Mouse (Mus musculus) hematopoietic stem cell, adult 5-6 weeks (primary cell): ENCODE measurements around the gene Gm6583. TPM values are rescaled to one million over a fixed set of nuclear protein-coding genes. Genes with fewer than 3 reads are reported as not detected.
"Not testable (repeated sequence)": the region's sequence is repeated elsewhere in the genome, so short reads cannot be mapped to it uniquely, and the experiment has no call there.

ENCODE experiments used
- ATAC-seq, 2 experiments: fragments of 125-278 bp in 1 of 2; replicated peaks in 1 of 2; 2 replicates each; pipeline ENCODE4 v1.8.0; 2016 to 2017; ENCODE audit warnings: inconsistent platforms in 2 of 2, mild to moderate bottlenecking in 2 of 2, moderate number of reproducible peaks in 2 of 2, low read depth in 1 of 2, moderate TSS enrichment in 1 of 2; ENCODE audit not compliant: low FRiP score in 2 of 2, poor library complexity in 2 of 2, severe bottlenecking in 2 of 2, insufficient read depth in 1 of 2, low TSS enrichment in 1 of 2
- total RNA-seq: library from RNA; stranded (forward); fragments of 172-1452, 232-1000 nt; gene quantifications from 2 replicates; pipeline ENCODE4 v1.2.3, GENCODE M21; 2017

The Gm6583 gene
- total RNA-seq, 1 experiment from 2014 or later = not detected

GRCm38 (mm10) chr5:112342463-112343204 is 13.2 kb downstream of the Gm6583 start, which contains the start of the genes Srrd and Hps4:
Gene Srrd (minus strand): TSS chr5:112343040.
Gene Hps4 (plus strand): TSS chr5:112343083.
- peak; percentile 44 to 79 for ATAC-seq

- no peak for ATAC-seq
These were observed 16.6 kb downstream of the Gm6583 start for GRCm38 (mm10) chr5:112339215-112339614.

GRCm38 (mm10) chr5:112337004-112337403 is 18.8 kb downstream of the Gm6583 start:
- ATAC-seq = no peak

DNA sequence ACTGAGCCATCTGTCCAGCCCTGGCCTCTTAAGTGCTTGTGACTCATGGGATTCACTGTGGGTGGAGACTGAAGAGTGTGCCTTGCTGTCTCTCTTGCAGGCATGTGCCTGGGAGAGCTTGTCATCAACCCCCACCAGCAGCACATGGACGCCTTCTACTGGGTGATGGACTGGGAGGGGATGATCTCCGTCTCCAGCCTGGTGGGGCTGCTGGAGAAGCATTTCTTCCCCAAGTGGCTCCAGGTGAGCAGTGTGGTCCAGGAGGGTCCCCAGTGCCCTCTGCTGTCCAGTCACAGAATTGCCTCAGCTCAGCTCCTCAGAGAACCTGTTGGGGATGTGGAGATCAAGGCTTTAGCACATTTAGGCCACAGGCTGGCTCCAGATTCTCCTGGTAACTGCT is 20.4 kb downstream of the Gm6583 start:
- ATAC-seq = peak; percentile 65 to 67; a peak in 3 of 4 replicates

- ATAC-seq = no peak
These were observed 25.8 kb downstream of the Gm6583 start for GRCm38 (mm10) chr5:112329805-112330564.

- no peak for ATAC-seq
These were observed 28.0 kb downstream of the Gm6583 start for GRCm38 (mm10) chr5:112327854-112328253.

GRCm38 (mm10) chr5:112326446-112327009 is 29.3 kb downstream of the Gm6583 start:
- ATAC-seq = no peak; a peak in 1 of 4 replicates

GRCm38 (mm10) chr5:112325546-112326445 is 30.0 kb downstream of the Gm6583 start, which contains the start of gene Tfip11:
Gene Tfip11 (plus strand): TSS chr5:112326358.
- ATAC-seq = peak; percentile 79 to 81

GRCm38 (mm10) chr5:112324637-112325545 is 30.9 kb downstream of the Gm6583 start:
- peak; percentile 71 to 74 for ATAC-seq

- no peak for ATAC-seq
These were observed 32.6 kb downstream of the Gm6583 start for GRCm38 (mm10) chr5:112323246-112323645.

DNA sequence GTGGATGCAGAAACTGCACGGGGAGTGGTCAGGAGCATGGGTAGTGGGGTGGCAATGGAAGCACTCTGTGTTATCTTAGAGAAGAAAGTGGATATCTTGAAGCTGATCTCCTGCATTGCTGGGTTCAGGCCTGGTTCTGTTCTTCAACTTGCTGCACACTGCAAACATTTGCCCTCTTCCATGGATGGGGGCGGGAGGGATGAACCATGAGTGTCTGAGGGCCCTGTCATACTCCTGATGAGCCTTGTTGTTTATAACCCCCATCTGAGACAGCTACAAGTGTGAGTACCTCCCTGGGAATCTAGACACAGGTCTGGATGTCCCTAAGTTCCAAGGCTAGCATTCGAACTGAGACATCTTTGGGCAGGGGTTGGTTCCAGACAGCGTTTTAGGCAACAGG is 34.5 kb downstream of the Gm6583 start:
- ATAC-seq = no peak

DNA sequence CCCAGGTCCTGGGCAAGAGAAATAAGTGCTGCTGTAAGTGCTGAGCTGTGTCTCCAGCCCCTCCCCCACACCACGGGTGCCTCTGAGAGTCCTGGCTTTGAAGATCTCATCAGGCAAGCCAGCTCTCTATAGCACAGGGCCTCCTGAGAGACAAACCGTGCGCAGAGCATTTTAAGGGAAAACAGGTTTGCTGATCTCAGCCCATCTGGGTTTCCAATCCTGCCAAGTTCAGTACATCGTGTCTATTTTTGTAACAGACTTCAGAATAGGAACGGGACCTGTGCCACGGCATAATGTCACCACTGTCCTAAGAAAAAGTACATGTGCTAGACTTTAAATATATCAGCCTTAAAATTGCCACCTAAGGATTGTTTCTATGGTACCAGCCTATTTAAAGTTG is 34.9 kb downstream of the Gm6583 start:
- ATAC-seq = no peak

DNA sequence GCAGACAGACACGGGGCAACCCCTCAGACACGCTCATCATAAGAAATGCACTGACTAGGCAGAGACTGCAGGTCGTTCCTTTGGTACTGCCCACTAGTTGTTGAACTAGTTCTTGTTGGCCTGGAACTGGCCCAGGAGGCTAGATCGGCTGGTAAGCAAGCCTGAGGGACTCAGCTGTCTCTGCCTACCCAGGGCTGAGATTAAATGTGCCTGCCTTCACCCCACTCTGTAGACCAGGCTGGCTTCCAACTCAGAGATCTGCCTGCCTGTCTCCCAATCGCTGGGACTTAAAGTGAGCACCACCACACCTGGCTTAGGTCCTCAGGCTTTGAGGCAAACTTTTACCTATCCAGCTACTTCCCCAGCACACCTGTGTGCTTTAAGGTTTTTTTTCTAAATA is 35.5 kb downstream of the Gm6583 start:
- ATAC-seq = no peak

- not testable (repeated sequence) for ATAC-seq
These were observed 36.5 kb downstream of the Gm6583 start for GRCm38 (mm10) chr5:112319343-112319742.

DNA sequence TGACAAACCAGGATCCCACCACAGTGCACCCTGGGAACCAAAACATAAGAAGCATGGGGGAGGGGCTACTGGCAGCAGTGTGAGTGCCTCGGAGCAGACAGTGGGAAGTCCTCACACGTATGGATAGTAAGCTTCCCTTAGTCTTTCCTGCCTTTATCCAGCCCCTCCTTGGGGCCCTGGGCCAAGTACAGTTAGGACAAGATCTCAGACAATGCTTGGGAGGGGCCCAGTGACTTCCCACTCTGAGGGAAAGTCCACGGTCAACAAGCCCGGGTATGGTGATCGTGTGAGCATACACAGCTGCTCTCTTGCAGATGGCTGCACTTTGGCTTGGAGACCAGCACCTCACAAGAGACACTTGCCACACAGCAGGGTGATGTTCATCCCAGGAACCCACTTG is 38.5 kb downstream of the Gm6583 start:
- 0 out of 4 replicates have a peak, but pooled peaks of 1 of the 2 experiments have one; percentile 19 for ATAC-seq

DNA sequence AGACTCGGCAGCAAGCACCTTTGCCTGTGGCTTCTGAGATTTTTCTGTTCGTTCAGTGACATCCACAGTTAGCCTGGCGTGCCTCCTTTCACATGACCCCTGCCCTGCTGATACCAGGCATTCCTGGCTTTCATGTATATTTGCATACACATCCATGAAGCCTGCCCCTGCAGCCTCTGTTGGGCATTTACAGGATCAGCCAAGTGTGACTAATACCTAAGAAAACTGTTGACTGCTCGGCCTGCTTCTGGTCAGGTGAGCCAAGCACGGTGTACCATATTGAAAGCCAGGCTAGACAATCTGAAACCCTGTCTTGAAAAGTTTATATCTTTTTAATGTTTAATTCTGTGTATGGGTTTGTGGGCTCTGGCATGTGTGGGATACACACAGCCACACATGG is 39.4 kb downstream of the Gm6583 start:
- no peak for ATAC-seq
